Mouse (Mus musculus) heart, postnatal 0 days (tissue): ENCODE results near the gene Atp13a4.

Source experiments
- CTCF ChIP-seq: IDR thresholded peaks from 2 replicates; pipeline ENCODE4 v1.5.1; 2016; ENCODE audit warnings: antibody characterized with exemption, control low read depth, low read depth
- EP300 ChIP-seq: IDR thresholded peaks from 2 replicates; pipeline ENCODE4 v1.6.1; 2016; ENCODE audit warnings: antibody characterized with exemption, low read depth

DNA sequence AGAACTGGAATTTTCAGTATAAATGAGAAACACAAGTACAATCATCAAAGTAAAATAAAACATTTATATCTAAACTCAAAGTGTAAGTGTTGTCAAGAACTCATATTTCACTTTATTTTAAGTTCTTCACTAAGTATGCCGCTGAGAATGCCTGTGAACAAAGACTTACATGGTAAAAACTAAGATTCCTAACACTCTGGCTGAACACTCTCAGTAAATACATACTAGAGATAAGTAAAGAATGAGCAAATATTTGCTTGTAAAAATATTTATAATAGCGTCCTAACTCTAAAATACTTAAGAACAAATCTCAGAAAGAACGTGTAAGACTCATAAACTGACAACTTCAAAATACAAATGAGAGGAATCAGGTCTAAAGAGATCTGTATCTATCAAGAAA is 80.9 kb downstream of the Atp13a4 start:
- no peak for TF ChIP-seq CTCF
- no peak for TF ChIP-seq EP300
